Mouse (Mus musculus): Measurements from ENCODE around the gene Casp8ap2. TPM values are rescaled to one million over a fixed set of nuclear protein-coding genes. Genes with fewer than 3 reads are reported as not detected.

Casp8ap2 gene
- polyA plus RNA-seq, 1 experiment from 2014 or later = 74.3 TPM

GRCm38 (mm10) chr4:32651669-32652068, 36.4 kb downstream of the Casp8ap2 start:
- no peak for DNase-seq (ENCODE audit: low spot score)
- 88% methylated on average over 5 of the region's 5 CpGs for WGBS
- H3K4me2 ChIP-seq (ENCODE audit: low read depth, severe bottlenecking) = no peak overlapping the region
- ATAC-seq (ENCODE audit: insufficient number of reproducible peaks, low FRiP score, low TSS enrichment, low read depth) = no peak
- no peak overlapping the region for H3K27ac ChIP-seq (replicated peaks; ENCODE audit: low read depth, low read length)
- H3K9me3 ChIP-seq (ENCODE audit: control insufficient read depth, low read length) = no peaks in the 10 kb centered on the region
- no peaks in the 10 kb centered on the region for H3K27me3 ChIP-seq (ENCODE audit: control insufficient read depth, insufficient read depth, low read length)
- no peaks in the 10 kb centered on the region for H3K4me1 ChIP-seq (ENCODE audit: control insufficient read depth, insufficient read depth, low read length)
- no peak overlapping the region for H3K4me3 ChIP-seq (ENCODE audit: low read depth, low read length)
- peaks cover 6% of the 10 kb centered on the region; the same call in 1 of the 2 replicates for H3K36me3 ChIP-seq (ENCODE audit: control insufficient read depth, insufficient read depth, low read length)
- no peak overlapping the region for H3K9ac ChIP-seq (ENCODE audit: low read length)

GRCm38 (mm10) chr4:32656146-32656904, 41.1 kb downstream of the Casp8ap2 start:
- H3K9me3 ChIP-seq (ENCODE audit: control insufficient read depth, low read length) = no peaks in the 10 kb centered on the region
- no peaks in the 10 kb centered on the region for H3K27me3 ChIP-seq (ENCODE audit: control insufficient read depth, insufficient read depth, low read length)
- peak overlapping the region; percentile 98 for H3K4me3 ChIP-seq (ENCODE audit: low read depth, low read length)
- DNase-seq (ENCODE audit: low spot score) (peak; percentile 21), ATAC-seq (ENCODE audit: insufficient number of reproducible peaks, low FRiP score, low TSS enrichment, low read depth) (no peak; the same call in 1 of the 2 replicates)
- peak overlapping the region; percentile 61; the same call in 1 of the 2 replicates for H3K27ac ChIP-seq (replicated peaks; ENCODE audit: low read depth, low read length)
- H3K9ac ChIP-seq (ENCODE audit: low read length) = peak overlapping the region; percentile 17; the same call in 1 of the 2 replicates
- H3K4me1 ChIP-seq (ENCODE audit: control insufficient read depth, insufficient read depth, low read length) = no peaks in the 10 kb centered on the region
- WGBS = 52% methylated on average over 11 of the region's 11 CpGs
- peak overlapping the region; percentile 64 for H3K4me2 ChIP-seq (ENCODE audit: low read depth, severe bottlenecking)
- no peaks in the 10 kb centered on the region for H3K36me3 ChIP-seq (ENCODE audit: control insufficient read depth, insufficient read depth, low read length)

GRCm38 (mm10) chr4:32656918-32657662, 41.8 kb downstream of the Casp8ap2 start, which contains the start of gene Mdn1:
Gene Mdn1, plus strand, starts transcription at chr4:32657119.
- Histone ChIP-seq H3K9me3 (ENCODE audit: control insufficient read depth, low read length) (no peaks in the 10 kb centered on the region), H3K27me3 (ENCODE audit: control insufficient read depth, insufficient read depth, low read length) (no peaks in the 10 kb centered on the region), H3K4me3 (ENCODE audit: low read depth, low read length) (peak within 1 kb of the TSS; percentile 98), H3K4me2 (ENCODE audit: low read depth, severe bottlenecking) (peak within 1 kb of the TSS; percentile 64), H3K36me3 (ENCODE audit: control insufficient read depth, insufficient read depth, low read length) (no peaks in the 10 kb centered on the region), H3K27ac (replicated peaks; ENCODE audit: low read depth, low read length) (peak within 1 kb of the TSS; percentile 61; the same call in 1 of the 2 replicates), H3K4me1 (ENCODE audit: control insufficient read depth, insufficient read depth, low read length) (no peaks in the 10 kb centered on the region), H3K9ac (ENCODE audit: low read length) (peak within 1 kb of the TSS; percentile 63)
- WGBS = under 1% methylated on average over 68 of the region's 68 CpGs
- ATAC-seq (ENCODE audit: insufficient number of reproducible peaks, low FRiP score, low TSS enrichment, low read depth) = peak; percentile 88; the same call in 1 of the 2 replicates
- peak; percentile 99 for DNase-seq (ENCODE audit: low spot score)

GRCm38 (mm10) chr4:32665843-32666242, 50.6 kb downstream of the Casp8ap2 start:
- H3K4me1 ChIP-seq (ENCODE audit: control insufficient read depth, insufficient read depth, low read length) = no peaks in the 10 kb centered on the region
- no peak overlapping the region for H3K9ac ChIP-seq (ENCODE audit: low read length)
- H3K4me2 ChIP-seq (ENCODE audit: low read depth, severe bottlenecking) = no peak overlapping the region
- no peak overlapping the region for H3K4me3 ChIP-seq (ENCODE audit: low read depth, low read length)
- ATAC-seq (ENCODE audit: insufficient number of reproducible peaks, low FRiP score, low TSS enrichment, low read depth) (no peak), DNase-seq (ENCODE audit: low spot score) (no peak)
- WGBS = 93% methylated on average over 4 of the region's 4 CpGs
- no peaks in the 10 kb centered on the region for H3K9me3 ChIP-seq (ENCODE audit: control insufficient read depth, low read length)
- no peak overlapping the region for H3K27ac ChIP-seq (replicated peaks; ENCODE audit: low read depth, low read length)
- H3K36me3 ChIP-seq (ENCODE audit: control insufficient read depth, insufficient read depth, low read length) = peaks cover 11% of the 10 kb centered on the region; the same call in 1 of the 2 replicates
- no peaks in the 10 kb centered on the region for H3K27me3 ChIP-seq (ENCODE audit: control insufficient read depth, insufficient read depth, low read length)

GRCm38 (mm10) chr4:32668291-32668690, 53.0 kb downstream of the Casp8ap2 start:
- Histone ChIP-seq H3K36me3 (ENCODE audit: control insufficient read depth, insufficient read depth, low read length) (peaks cover 13% of the 10 kb centered on the region; the same call in 1 of the 2 replicates), H3K4me2 (ENCODE audit: low read depth, severe bottlenecking) (no peak overlapping the region), H3K9me3 (ENCODE audit: control insufficient read depth, low read length) (no peaks in the 10 kb centered on the region), H3K4me1 (ENCODE audit: control insufficient read depth, insufficient read depth, low read length) (no peaks in the 10 kb centered on the region), H3K27me3 (ENCODE audit: control insufficient read depth, insufficient read depth, low read length) (no peaks in the 10 kb centered on the region), H3K4me3 (ENCODE audit: low read depth, low read length) (no peak overlapping the region), H3K9ac (ENCODE audit: low read length) (no peak overlapping the region), H3K27ac (replicated peaks; ENCODE audit: low read depth, low read length) (no peak overlapping the region)
- 83% methylated on average over 1 of the region's 1 CpGs for WGBS
- ATAC-seq (ENCODE audit: insufficient number of reproducible peaks, low FRiP score, low TSS enrichment, low read depth) = no peak
- DNase-seq (ENCODE audit: low spot score) = no peak

- H3K9me3 ChIP-seq (ENCODE audit: control insufficient read depth, low read length) = no peaks in the 10 kb centered on the region
- DNase-seq (ENCODE audit: low spot score) (no peak), ATAC-seq (ENCODE audit: insufficient number of reproducible peaks, low FRiP score, low TSS enrichment, low read depth) (no peak)
- H3K27ac ChIP-seq (replicated peaks; ENCODE audit: low read depth, low read length) = no peak overlapping the region
- H3K4me1 ChIP-seq (ENCODE audit: control insufficient read depth, insufficient read depth, low read length) = no peaks in the 10 kb centered on the region
- H3K36me3 ChIP-seq (ENCODE audit: control insufficient read depth, insufficient read depth, low read length) = peaks cover 10% of the 10 kb centered on the region; the same call in 1 of the 2 replicates
- H3K9ac ChIP-seq (ENCODE audit: low read length) = no peak overlapping the region
- H3K27me3 ChIP-seq (ENCODE audit: control insufficient read depth, insufficient read depth, low read length) = no peaks in the 10 kb centered on the region
- no peak overlapping the region for H3K4me2 ChIP-seq (ENCODE audit: low read depth, severe bottlenecking)
- H3K4me3 ChIP-seq (ENCODE audit: low read depth, low read length) = no peak overlapping the region
- 88% methylated on average over 2 of the region's 2 CpGs for WGBS
Measured at GRCm38 (mm10) chr4:32669825-32670224, 54.6 kb downstream of the Casp8ap2 start.

GRCm38 (mm10) chr4:32674025-32674424, 58.8 kb downstream of the Casp8ap2 start:
- Histone ChIP-seq H3K4me3 (ENCODE audit: low read depth, low read length) (no peak overlapping the region), H3K4me1 (ENCODE audit: control insufficient read depth, insufficient read depth, low read length) (no peaks in the 10 kb centered on the region), H3K36me3 (ENCODE audit: control insufficient read depth, insufficient read depth, low read length) (peaks cover 11% of the 10 kb centered on the region), H3K4me2 (ENCODE audit: low read depth, severe bottlenecking) (no peak overlapping the region), H3K9ac (ENCODE audit: low read length) (no peak overlapping the region), H3K9me3 (ENCODE audit: control insufficient read depth, low read length) (no peaks in the 10 kb centered on the region), H3K27me3 (ENCODE audit: control insufficient read depth, insufficient read depth, low read length) (no peaks in the 10 kb centered on the region), H3K27ac (replicated peaks; ENCODE audit: low read depth, low read length) (no peak overlapping the region)
- DNase-seq (ENCODE audit: low spot score) (no peak), ATAC-seq (ENCODE audit: insufficient number of reproducible peaks, low FRiP score, low TSS enrichment, low read depth) (no peak)
- WGBS = 86% methylated on average over 2 of the region's 2 CpGs

- 91% methylated on average over 3 of the region's 3 CpGs for WGBS
- Histone ChIP-seq H3K4me2 (ENCODE audit: low read depth, severe bottlenecking) (no peak overlapping the region), H3K36me3 (ENCODE audit: control insufficient read depth, insufficient read depth, low read length) (peaks cover 9% of the 10 kb centered on the region), H3K9me3 (ENCODE audit: control insufficient read depth, low read length) (no peaks in the 10 kb centered on the region), H3K4me3 (ENCODE audit: low read depth, low read length) (no peak overlapping the region), H3K4me1 (ENCODE audit: control insufficient read depth, insufficient read depth, low read length) (no peaks in the 10 kb centered on the region), H3K27me3 (ENCODE audit: control insufficient read depth, insufficient read depth, low read length) (no peaks in the 10 kb centered on the region), H3K9ac (ENCODE audit: low read length) (no peak overlapping the region), H3K27ac (replicated peaks; ENCODE audit: low read depth, low read length) (no peak overlapping the region)
- ATAC-seq (ENCODE audit: insufficient number of reproducible peaks, low FRiP score, low TSS enrichment, low read depth) (no peak), DNase-seq (ENCODE audit: low spot score) (no peak)
Measured at GRCm38 (mm10) chr4:32677471-32677870, 62.2 kb downstream of the Casp8ap2 start.
